Mouse (Mus musculus) intestine, postnatal 0 days (tissue): ENCODE data around the gene Cyp2j8. TPM values are rescaled to one million over a fixed set of nuclear protein-coding genes. Genes with fewer than 3 reads are reported as not detected.

ENCODE experiments used
- polyA plus RNA-seq: library from polyadenylated mRNA; unstranded; fragments of >200 nt; fragmentation: Nextera tagmentation; extraction: Ambion mirVana; gene quantifications from 2 replicates; pipeline ENCODE4 v1.2.1, GENCODE M21; 2015

The Cyp2j8 gene
- polyA plus RNA-seq, 1 experiment from 2014 or later, result 0.08 TPM

Other genes with a start within 250 kb of the Cyp2j8 start
- gene Cyp2j11, start 158.7 kb downstream of the Cyp2j8 start, polyA plus RNA-seq, result not detected in 2 replicates
- 37.2 and 39.2 TPM in 2 replicates for gene Cyp2j6, start 46.3 kb upstream of the Cyp2j8 start, polyA plus RNA-seq
- gene Cyp2j9, start 84.2 kb upstream of the Cyp2j8 start, polyA plus RNA-seq, result 4.3 and 4.6 TPM in 2 replicates
- 0.20 TPM in 1 of 2 replicates, not detected in the other for gene Cyp2j5, start 156.8 kb upstream of the Cyp2j8 start, polyA plus RNA-seq